ENCODE assay signal across 18 mouse cellular contexts in genomic region chr5:38795139-38795538, GRCm38 (mm10).
DNase-seq lines count a peak whose midpoint lies in the region; ATAC-seq and TF ChIP-seq lines count a peak whose summit lies in the region.
"Had no signal": no experiment of that assay in that cellular context is flagged by ENCODE, and none has a peak within 500 bp of the region (broad histone marks: within the 10 kb centered on the region; RNA-seq: fewer than 3 reads in every experiment).

No protein-coding gene starts in this region.

- peak overlapping the region; percentile 70 for H3K27ac ChIP-seq in neural tube, embryonic 13.5 days (replicated peaks)
- H3K27ac ChIP-seq in hindbrain, postnatal 0 days: no peak overlapping the region
- H3K27ac ChIP-seq: embryonic facial prominence, embryonic 12.5 days; heart, embryonic 10.5 days had no signal

- no peak overlapping the region for H3K4me2 ChIP-seq in neural tube, embryonic 13.5 days
- no peak overlapping the region for H3K4me2 ChIP-seq in hindbrain, postnatal 0 days (ENCODE audit: low read depth, low read length)
- H3K4me2 ChIP-seq: embryonic facial prominence, embryonic 12.5 days had no signal

- no peak overlapping the region for H3K4me3 ChIP-seq in neural tube, embryonic 13.5 days
- H3K4me3 ChIP-seq in hindbrain, postnatal 0 days (ENCODE audit: low read length): no peak overlapping the region
- H3K4me3 ChIP-seq: embryonic facial prominence, embryonic 12.5 days; erythroblast, embryonic 14.5 days; heart, embryonic 10.5 days had no signal

- no peaks in the 10 kb centered on the region for H3K27me3 ChIP-seq in neural tube, embryonic 13.5 days
- H3K27me3 ChIP-seq in hindbrain, postnatal 0 days (ENCODE audit: insufficient read depth, low read length): no peaks in the 10 kb centered on the region
- H3K27me3 ChIP-seq: CH12.LX; embryonic facial prominence, embryonic 12.5 days had no signal

- H3K4me1 ChIP-seq in neural tube, embryonic 13.5 days (replicated peaks): peaks cover 17% of the 10 kb centered on the region; the same call in 1 of the 2 replicates
- 0 out of 2 replicates have a peak, but pooled peaks cover 3% of the 10 kb centered on the region for H3K4me1 ChIP-seq in hindbrain, postnatal 0 days (ENCODE audit: insufficient read depth, low read length)
- H3K4me1 ChIP-seq: embryonic facial prominence, embryonic 12.5 days; heart, embryonic 10.5 days had no signal

- DNase-seq in frontal cortex, postnatal 36 days (ENCODE audit: low spot score in 2 of 2): no peak
- DNase-seq in neural tube, embryonic 10.5 days (ENCODE audit: extremely low spot score, low spot score): no peak
- DNase-seq in hindbrain, postnatal 0 days (ENCODE audit: low spot score): peak; percentile 24
- DNase-seq in heart, postnatal 4 days: no peak
- no peak for DNase-seq in kidney, postnatal 25 days
- DNase-seq in cerebellum, adult 18-20 months: no peak
- DNase-seq: adrenal gland, postnatal 25 days; cerebellum, adult 2 months; kidney, adult 18-20 months; kidney, postnatal 10 days; liver; lung, postnatal 10 days had no signal

- H3K36me3 ChIP-seq in neural tube, embryonic 13.5 days: no peaks in the 10 kb centered on the region
- no peaks in the 10 kb centered on the region for H3K36me3 ChIP-seq in hindbrain, postnatal 0 days (ENCODE audit: insufficient read depth, low read length)
- H3K36me3 ChIP-seq: embryonic facial prominence, embryonic 12.5 days; heart, embryonic 10.5 days had no signal

- H3K9ac ChIP-seq in neural tube, embryonic 13.5 days: no peak overlapping the region
- no peak overlapping the region for H3K9ac ChIP-seq in hindbrain, postnatal 0 days (replicated peaks; ENCODE audit: low read length)
- H3K9ac ChIP-seq: embryonic facial prominence, embryonic 12.5 days had no signal

- TF ChIP-seq CTCF in hindbrain, postnatal 0 days (IDR thresholded peaks at IDR 0.05; ENCODE audit: low read depth): no peak

- ATAC-seq in frontal cortex, adult (ENCODE audit: low TSS enrichment): peak; percentile 88
- 0 out of 2 replicates have a peak, but pooled peaks have one; percentile 38 for ATAC-seq in neural tube, embryonic 13.5 days (ENCODE audit: low read depth)
- no peak for ATAC-seq in hindbrain, postnatal 0 days

- 64% methylated on average over 11 of the region's 11 CpGs for WGBS in neural tube, embryonic 13.5 days
- WGBS in hindbrain, postnatal 0 days: 51% methylated on average over 11 of the region's 11 CpGs

- no peaks in the 10 kb centered on the region for H3K9me3 ChIP-seq in neural tube, embryonic 13.5 days
- no peaks in the 10 kb centered on the region for H3K9me3 ChIP-seq in hindbrain, postnatal 0 days (ENCODE audit: low read length)
- H3K9me3 ChIP-seq: embryonic facial prominence, embryonic 12.5 days; heart, embryonic 10.5 days had no signal
